Mouse (Mus musculus) mesoderm, embryonic 11.5 days (tissue): ENCODE data around the gene Zfp687.

Experiments used
- DNase-seq: peaks from one replicate; pipeline ENCODE4 v3.0.0-alpha.2; 2012; ENCODE audit warnings: low read depth, low spot score

Gene Zfp687

DNA sequence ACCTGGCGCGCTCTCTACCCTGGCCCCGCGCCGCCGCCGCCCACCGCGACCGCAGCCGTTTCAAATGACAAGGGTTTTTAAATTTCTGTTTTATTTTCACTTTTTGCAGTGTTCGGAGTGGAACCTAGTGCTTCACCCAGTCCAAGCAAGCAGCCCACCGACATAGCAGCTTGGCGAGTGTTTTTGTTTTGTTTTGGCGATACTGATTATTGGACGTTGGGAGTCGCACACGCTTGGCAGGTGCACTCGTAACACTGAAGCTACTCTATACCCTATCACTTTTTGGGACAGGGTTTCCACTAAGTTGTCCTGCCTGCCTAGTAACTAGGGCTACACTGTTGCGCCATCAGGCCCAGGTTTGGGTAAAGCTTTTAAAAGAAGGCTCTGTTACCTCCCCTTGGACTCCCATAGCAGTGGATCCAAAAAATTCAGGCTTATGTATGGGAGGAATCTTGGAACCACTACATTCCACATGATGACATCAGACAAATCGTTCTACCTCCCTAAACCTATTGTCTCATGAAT, 1.3 kb upstream of the Zfp687 start:
- DNase-seq: no peak

- peak; percentile 92 for DNase-seq
These were observed 763 bp upstream of the Zfp687 start for GRCm38 (mm10) chr3:95015891-95016531.

DNA sequence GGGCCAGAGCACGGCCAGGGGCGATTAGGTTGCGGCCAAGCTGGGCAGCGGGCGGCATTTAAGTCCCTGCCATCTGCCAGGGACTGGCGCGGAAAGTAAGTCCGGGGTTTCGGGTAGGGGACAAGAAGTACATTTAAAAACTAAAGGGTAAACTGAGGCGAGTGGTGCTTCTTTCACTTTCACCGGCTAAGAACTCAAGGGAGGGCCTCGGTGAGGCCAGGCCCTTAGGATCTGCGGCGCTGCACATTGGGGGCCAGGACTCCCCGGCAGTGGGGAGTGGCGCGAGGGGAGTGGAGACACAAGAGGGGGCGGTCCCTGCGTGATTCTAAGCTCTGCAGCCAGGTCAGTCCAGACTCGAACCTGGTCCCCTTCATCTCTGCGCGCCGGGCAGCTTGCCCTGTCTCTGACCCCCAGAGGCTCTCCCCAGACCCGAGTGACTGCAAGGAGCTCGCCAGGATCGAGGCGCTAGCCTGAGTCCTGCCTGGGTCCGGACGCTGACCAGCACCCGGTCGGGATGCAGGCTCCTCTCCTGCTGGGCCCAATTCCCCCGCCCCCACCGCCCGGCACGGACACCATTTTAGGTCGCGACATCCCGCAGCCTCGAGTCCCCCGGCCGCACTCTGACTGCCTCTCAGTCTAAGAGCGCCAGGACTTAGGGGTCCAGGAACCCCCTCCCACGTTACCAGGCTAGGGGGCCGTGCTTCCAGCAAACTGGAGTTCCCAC, 658 bp downstream of the Zfp687 start:
- DNase-seq: peak; percentile 12

- DNase-seq: no peak
These were observed 1.4 kb downstream of the Zfp687 start for GRCm38 (mm10) chr3:95013699-95014427.

DNA sequence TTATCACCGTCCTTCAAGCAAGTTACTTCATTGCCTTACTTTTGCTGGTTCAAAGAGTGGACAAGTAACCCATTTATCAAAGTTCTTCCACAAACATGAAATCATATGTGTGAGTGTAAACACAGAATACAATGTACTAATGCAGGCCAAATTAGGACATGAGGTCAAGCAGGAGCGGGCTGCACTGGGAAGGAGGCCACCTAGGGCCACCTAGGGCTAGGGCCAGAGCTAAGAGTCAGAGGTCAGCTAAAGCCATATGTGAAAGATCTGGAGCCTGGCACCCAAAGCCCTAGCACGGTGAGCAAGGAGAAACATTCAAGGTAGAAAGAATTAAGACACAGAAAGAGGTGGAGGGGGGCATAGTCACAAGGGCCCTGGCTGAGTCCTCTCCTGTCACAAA, 2.3 kb downstream of the Zfp687 start:
- DNase-seq: no peak

GRCm38 (mm10) chr3:95010396-95010795, 4.9 kb downstream of the Zfp687 start:
- no peak for DNase-seq

GRCm38 (mm10) chr3:95007706-95008105, 7.5 kb downstream of the Zfp687 start:
- no peak for DNase-seq

DNA sequence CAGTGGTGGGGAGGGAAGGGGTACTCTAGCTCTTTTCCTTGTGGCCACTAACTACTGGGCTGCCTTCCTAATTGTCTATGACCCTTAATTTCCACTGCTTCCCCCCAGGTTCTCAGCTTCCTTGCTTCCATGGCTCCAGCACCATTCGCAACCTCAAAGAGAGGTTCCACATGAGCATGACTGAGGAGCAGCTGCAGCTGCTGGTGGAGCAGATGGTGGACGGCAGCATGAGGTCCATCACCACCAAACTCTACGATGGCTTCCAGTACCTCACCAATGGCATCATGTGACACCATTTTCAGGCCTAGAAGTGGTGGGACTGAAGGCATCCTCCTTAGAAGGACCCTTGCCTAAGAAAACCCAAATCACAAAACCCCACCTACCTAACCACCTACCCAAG, 9.6 kb downstream of the Zfp687 start:
- DNase-seq: no peak

DNA sequence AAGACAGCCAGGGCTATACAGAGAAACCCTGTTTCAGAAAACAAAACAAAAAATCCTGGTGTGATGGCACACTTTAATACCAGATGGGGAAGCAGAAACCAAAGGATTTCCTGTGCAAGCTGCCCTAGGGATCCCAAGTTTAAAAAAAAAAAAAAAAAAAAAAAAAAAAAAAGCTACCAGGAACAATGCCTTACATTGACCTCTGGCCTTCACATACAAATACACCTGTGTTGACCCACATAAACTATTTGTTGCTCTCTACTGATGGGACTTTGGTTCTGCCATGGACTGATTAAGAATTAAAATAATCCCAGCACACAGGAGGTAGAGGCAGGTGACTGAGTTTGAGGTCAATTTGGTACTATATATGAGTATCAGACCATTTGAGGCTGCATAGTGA, 12.0 kb downstream of the Zfp687 start:
- no peak for DNase-seq

GRCm38 (mm10) chr3:95002569-95002968, 12.7 kb downstream of the Zfp687 start:
- peak; percentile 24 for DNase-seq

DNA sequence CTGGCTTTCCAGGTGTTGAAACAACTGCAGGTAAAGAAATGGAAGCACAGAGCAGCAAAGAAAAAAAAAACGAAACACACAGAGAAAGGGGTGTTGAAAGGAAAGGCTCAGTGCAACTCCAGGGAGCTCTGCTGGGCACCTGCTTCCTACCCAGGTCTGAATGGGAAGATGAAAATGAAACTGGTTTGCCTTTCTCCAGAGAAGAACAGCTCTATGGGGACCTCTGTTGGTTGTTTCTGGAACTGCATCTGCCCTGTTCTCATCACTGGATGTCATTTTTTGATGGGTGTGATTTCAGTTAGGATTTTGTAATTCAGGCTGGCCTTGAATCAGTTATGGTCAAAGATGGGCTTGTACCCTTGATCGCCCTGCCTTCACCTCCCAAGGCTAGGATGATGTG, 18.3 kb downstream of the Zfp687 start:
- peak; percentile 75 for DNase-seq

DNA sequence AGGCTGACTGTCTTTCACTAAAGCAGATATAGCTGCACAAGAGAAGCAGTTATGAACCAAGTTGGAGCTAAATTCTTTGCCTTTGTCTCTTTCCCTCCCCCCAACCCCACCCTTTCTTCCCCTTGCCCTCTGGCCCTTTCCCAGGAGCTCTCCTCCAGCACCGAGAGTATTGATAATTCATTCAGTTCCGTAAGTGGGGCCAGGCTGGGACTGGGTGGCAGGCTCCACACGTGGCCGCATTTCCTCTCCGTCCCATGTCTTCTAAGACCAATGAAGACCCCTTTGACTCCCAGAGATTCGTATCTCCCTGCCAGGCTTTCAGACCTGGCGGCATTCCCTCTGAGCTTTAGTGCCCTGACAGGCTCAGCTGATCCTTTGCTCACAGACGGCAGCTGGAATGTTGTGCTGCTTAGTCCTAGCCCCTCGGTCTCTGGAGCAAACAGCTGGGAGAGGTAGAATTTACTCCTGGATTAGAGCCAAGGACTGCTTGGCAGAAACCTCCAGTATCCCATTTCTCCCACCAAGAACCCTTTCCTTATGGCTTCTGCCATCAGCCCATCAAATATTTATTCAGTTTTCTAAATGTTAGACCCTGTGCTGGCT, 26.0 kb downstream of the Zfp687 start:
- DNase-seq: no peak

DNA sequence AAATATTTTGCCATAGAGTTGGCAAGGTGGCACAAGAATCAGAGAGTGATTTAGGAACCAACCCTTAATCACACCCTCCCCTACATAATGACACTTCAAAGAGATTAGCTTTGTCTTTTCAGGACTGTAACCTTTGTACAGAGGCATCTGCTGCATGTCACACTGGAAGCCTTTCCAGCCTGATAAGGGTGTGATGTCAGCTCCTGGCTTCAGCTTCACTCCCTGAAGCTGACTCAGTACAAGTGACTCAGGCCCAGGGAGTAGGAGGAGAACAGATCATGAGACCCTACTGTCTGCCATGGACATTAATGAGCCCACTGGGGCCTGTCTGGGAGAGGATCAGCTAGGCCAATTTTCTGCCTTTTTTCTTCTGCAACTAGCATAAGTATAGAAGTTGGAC, 27.7 kb downstream of the Zfp687 start:
- no peak for DNase-seq

GRCm38 (mm10) chr3:94985513-94985912, 29.7 kb downstream of the Zfp687 start:
- no peak for DNase-seq

GRCm38 (mm10) chr3:94984312-94984711, 30.9 kb downstream of the Zfp687 start:
- no peak for DNase-seq

GRCm38 (mm10) chr3:94974528-94975422, 40.5 kb downstream of the Zfp687 start, which contains the start of gene Pi4kb:
Gene Pi4kb (plus strand): TSS chr3:94974731.
- peak; percentile 95 for DNase-seq

DNA sequence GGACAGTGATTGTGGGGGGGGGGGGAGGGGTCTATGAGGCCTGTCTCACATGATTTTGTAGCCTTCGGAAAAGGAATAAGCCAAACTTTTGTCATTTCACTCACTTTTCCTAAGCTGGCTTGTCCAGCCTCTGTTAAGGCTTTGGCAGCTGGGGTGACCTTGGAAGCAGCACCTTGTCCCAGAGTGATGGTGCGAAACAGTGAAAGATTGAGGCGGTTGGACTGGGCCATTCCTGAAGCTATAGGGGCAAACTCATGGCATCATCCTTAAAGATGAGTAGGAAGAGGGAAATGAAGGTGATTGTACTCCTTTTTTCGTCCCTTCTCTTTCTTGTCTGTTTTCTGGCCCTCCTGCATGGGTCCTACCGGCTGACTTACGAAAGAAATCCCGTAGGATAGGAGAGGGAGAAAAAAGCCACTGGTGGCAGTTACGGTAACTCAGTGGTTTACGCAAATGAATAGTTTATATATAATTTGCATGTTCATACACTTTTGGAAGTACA, 41.2 kb downstream of the Zfp687 start:
- no peak for DNase-seq

GRCm38 (mm10) chr3:94973620-94974019, 41.6 kb downstream of the Zfp687 start:
- no peak for DNase-seq

DNA sequence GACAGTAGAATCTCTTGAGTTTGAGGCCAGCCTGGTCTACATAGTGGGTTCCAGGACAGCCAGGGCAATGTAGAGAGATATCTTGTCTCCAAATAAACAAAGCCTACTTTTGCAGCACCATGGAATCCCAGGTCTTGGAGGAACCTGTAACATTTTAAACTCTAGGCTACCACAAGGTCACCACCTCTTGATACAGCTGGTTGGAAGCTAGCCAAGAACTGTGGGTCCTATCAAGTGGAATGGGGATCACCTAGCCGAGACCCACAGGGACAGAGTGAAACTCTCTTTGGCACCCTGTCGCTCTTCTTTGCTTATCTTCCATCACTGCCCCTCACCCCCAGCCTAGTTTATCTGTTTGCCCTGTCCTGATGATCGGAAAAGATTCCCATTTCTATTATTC, 42.7 kb downstream of the Zfp687 start:
- DNase-seq: no peak

GRCm38 (mm10) chr3:94965878-94966277, 49.4 kb downstream of the Zfp687 start:
- DNase-seq: no peak

- DNase-seq: no peak
These were observed 50.3 kb downstream of the Zfp687 start for GRCm38 (mm10) chr3:94964989-94965388.
